Mouse (Mus musculus): ENCODE data around the gene Kynu.

Kynu gene

DNA sequence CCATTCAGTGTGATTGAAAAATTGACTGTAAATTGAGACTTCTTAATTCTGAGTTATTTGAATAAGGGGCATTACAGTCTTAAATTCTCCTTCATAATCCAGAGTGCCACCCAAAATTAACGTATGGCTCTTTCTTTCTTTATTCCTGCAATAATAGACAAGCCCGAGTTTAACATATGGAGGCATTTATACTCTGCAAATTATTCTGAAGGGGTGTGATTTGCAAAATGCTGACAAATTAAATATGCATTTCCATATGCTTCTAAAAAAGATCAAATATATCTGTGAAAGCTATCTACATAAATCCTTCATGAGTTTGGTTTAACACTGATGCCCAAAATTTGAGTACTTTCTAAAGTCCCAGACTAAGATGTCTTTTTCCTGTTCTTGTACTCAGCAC is 91.8 kb downstream of the Kynu start:
- no peak for DNase-seq (ENCODE audit: low read depth)

- DNase-seq (ENCODE audit: low read depth): no peak
Observed at GRCm38 (mm10) chr2:43669588-43669987, 114.5 kb downstream of the Kynu start.

- DNase-seq (ENCODE audit: low read depth): peak; percentile 88
Observed at GRCm38 (mm10) chr2:43673619-43674018, 118.5 kb downstream of the Kynu start.

DNA sequence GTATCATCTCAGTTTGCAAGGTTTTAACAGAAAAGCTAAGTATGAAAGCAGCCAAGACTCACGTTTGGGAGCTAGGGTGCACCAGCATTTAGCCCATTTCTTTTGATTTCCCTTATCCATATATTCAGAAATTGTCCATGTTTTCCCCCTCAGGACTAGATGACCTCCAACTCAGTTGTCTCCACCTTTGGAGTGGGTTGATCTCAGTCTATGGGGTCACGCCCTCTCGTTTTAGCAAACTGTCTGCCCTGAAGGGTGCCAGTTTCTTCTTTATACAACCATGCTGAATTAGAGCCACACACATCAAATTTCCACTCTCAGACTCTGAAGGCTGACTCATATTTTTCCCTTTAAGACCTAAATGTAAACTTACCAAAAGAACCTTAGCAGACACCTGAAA is 119.0 kb downstream of the Kynu start:
- no peak for DNase-seq (ENCODE audit: low read depth)

DNA sequence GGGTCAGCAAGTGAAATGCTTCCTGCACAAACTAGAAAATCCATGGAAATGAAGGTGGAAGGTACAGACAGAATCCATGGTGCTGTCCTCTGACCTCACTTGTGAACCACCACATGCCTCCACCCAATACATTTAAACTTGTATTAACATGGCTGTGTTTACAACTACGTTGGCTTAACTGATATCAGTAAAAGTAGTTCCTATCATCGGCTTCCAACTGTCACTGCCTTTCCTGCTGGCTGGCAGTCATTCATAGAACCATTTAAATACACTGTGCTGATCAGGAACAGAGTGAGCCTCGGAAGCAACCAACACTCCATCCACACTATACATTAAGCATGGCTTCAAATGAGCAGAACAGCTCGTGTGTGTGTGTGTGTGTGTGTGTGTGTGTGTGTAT is 120.1 kb downstream of the Kynu start:
- DNase-seq (ENCODE audit: low read depth): peak; percentile 2

DNA sequence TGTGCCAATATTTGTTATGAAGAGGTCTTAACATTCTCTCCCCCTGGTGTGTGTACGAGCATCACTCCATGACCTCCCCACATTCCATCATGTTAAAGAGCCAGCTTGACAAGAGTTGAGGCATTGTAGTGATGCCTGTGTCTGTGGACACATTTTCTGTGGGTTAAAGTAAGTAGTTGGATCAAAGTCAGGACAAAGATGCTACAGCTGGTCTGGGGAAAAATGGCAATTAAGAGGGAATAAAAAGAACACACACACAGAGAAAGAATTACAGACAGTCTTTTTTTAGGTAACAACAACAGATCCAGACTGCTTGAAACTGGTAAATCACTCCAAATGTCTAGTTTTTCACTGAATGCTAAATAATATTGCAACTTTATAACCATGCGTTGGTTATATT is 135.3 kb downstream of the Kynu start:
- no peak for DNase-seq (ENCODE audit: low read depth)

DNA sequence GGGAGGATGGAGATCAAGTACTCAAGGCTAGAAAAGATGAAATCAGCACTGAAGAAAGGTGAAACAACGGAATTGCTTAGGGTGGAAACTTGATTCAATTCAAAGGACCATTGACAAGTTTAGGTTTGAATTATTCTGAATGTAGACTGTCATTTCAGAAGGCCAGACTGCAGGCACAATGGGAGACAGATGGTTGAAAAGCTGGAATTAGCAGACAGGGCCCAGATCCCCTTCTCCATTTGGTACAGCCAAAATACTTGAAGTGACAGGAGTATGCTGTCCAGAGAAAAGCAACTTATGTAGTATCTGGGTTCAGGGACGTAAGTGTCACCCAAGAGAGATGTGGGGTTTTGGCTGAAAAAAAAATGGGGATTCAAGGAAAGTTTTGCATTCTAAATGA is 136.2 kb downstream of the Kynu start:
- DNase-seq (ENCODE audit: low read depth): no peak

DNA sequence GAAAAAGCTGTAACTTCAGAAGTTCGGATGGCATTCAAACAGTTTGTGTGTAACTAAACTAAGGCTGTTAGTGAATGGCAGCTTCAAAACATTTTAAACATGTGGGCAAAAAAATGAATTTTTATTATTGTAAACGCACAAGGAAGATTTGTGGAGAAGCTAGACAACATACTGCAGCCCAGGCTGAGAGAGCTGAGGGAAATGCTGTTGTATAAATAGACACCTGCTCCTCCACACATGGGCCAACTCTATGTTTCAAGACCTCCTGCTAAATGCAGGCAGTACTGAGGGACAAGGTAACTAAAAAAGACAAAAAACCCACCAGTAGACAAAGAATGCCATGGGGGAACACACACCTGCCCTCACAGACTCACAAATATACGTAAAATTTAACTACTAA is 140.5 kb downstream of the Kynu start:
- no peak for DNase-seq (ENCODE audit: low read depth)

- no peak for DNase-seq (ENCODE audit: low read depth)
Observed at GRCm38 (mm10) chr2:43712611-43713138, 157.5 kb downstream of the Kynu start.

- peak; percentile 88 for DNase-seq (ENCODE audit: low read depth)
Observed at GRCm38 (mm10) chr2:43722446-43723103, 167.4 kb downstream of the Kynu start.

DNA sequence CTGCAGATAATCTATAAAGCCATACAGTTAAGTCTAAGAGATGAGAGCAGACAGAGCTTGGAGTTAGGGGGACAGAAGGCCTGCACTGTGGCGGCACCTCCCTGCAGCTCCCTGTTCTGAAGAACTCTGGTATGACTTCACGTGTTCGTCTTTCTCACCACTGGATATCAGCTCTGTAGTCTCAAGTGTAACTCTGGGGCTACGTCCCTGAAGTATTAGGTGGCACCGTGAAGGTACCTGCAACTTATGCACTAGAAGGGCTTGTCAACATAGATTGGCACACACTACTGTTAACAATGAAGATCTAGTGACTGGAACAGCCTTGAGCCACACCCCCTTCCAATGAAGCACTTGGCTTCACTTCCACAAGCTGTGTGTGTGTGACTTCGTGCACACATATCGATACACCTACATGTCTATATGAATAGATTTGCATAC is 168.0 kb downstream of the Kynu start:
- DNase-seq (ENCODE audit: low read depth): no peak

- DNase-seq (ENCODE audit: low read depth): no peak
Observed at GRCm38 (mm10) chr2:43727181-43727580, 172.1 kb downstream of the Kynu start.

GRCm38 (mm10) chr2:43727693-43728092 is 172.6 kb downstream of the Kynu start:
- peak; percentile 92 for DNase-seq (ENCODE audit: low read depth)

- no peak for DNase-seq (ENCODE audit: low read depth)
Observed at GRCm38 (mm10) chr2:43728831-43729230, 173.7 kb downstream of the Kynu start.
